Mouse (Mus musculus) neutrophil, adult 5-6 weeks (primary cell): ENCODE data around the gene Cdk10. TPM values are rescaled to one million over a fixed set of nuclear protein-coding genes. Genes with fewer than 3 reads are reported as not detected.
"Not testable (repeated sequence)": the region's sequence is repeated elsewhere in the genome, so short reads cannot be mapped to it uniquely, and the experiment has no call there.

Source experiments
- ATAC-seq: fragments of 151-379, 151-347 bp; 2 replicates; pipeline ENCODE4 v1.8.0; 2017; ENCODE audit warnings: mild to moderate bottlenecking, moderate TSS enrichment; ENCODE audit not compliant: insufficient number of reproducible peaks, poor library complexity, low FRiP score, severe bottlenecking; ENCODE audit errors: extremely low read depth
- total RNA-seq: library from RNA; stranded (forward); fragments of 200-1000 nt; gene quantifications from 2 replicates; pipeline ENCODE4 v1.2.3, GENCODE M21; 2017

The Cdk10 gene
- total RNA-seq: 48.5 and 58.4 TPM in 2 replicates

GRCm38 (mm10) chr8:123224278-123225266 lies at the start of gene Cdk10:
Gene Cdk10 (plus strand): TSS chr8:123224842.
- peak; percentile 82 for ATAC-seq

- ATAC-seq: no peak
Measured at GRCm38 (mm10) chr8:123181391-123181790, 43.3 kb upstream of the Cdk10 start.

GRCm38 (mm10) chr8:123185566-123186409 lies 38.9 kb upstream of the Cdk10 start, which contains the start of gene Dpep1:
Gene Dpep1 (plus strand): TSS chr8:123186242.
- no peak for ATAC-seq

- no peak for ATAC-seq
Measured at GRCm38 (mm10) chr8:123188006-123188405, 36.6 kb upstream of the Cdk10 start.

- ATAC-seq: no peak
Measured at GRCm38 (mm10) chr8:123188841-123189240, 35.8 kb upstream of the Cdk10 start.

- ATAC-seq: no peak
Measured at GRCm38 (mm10) chr8:123190678-123191077, 34.0 kb upstream of the Cdk10 start.

- no peak for ATAC-seq
Measured at GRCm38 (mm10) chr8:123191908-123192307, 32.7 kb upstream of the Cdk10 start.

- ATAC-seq: no peak
Measured at GRCm38 (mm10) chr8:123193771-123194170, 30.9 kb upstream of the Cdk10 start.

GRCm38 (mm10) chr8:123197016-123197415 lies 27.6 kb upstream of the Cdk10 start:
- ATAC-seq: not testable (repeated sequence)

GRCm38 (mm10) chr8:123199864-123200263 lies 24.8 kb upstream of the Cdk10 start:
- ATAC-seq: no peak

- peak; percentile 39; the same call in 1 of the 2 replicates for ATAC-seq
Measured at GRCm38 (mm10) chr8:123202288-123202687, 22.4 kb upstream of the Cdk10 start.

GRCm38 (mm10) chr8:123203571-123203970 lies 21.1 kb upstream of the Cdk10 start:
- no peak for ATAC-seq

- no peak for ATAC-seq
Measured at GRCm38 (mm10) chr8:123211876-123212275, 12.8 kb upstream of the Cdk10 start.

GRCm38 (mm10) chr8:123212321-123213117 lies 12.1 kb upstream of the Cdk10 start, which contains the start of the genes Chmp1a and Spata33:
Gene Chmp1a (minus strand): TSS chr8:123212763.
Gene Spata33 (plus strand): TSS chr8:123212832.
- peak; percentile 69 for ATAC-seq

- ATAC-seq: no peak
Measured at GRCm38 (mm10) chr8:123213118-123213772, 11.4 kb upstream of the Cdk10 start.

- no peak for ATAC-seq
Measured at GRCm38 (mm10) chr8:123215430-123215829, 9.2 kb upstream of the Cdk10 start.

- no peak for ATAC-seq
Measured at GRCm38 (mm10) chr8:123220917-123221316, 3.7 kb upstream of the Cdk10 start.

GRCm38 (mm10) chr8:123228416-123228815 lies 3.8 kb downstream of the Cdk10 start:
- ATAC-seq: no peak
